Mouse (Mus musculus): ENCODE results near the gene Cfap99.

DNA sequence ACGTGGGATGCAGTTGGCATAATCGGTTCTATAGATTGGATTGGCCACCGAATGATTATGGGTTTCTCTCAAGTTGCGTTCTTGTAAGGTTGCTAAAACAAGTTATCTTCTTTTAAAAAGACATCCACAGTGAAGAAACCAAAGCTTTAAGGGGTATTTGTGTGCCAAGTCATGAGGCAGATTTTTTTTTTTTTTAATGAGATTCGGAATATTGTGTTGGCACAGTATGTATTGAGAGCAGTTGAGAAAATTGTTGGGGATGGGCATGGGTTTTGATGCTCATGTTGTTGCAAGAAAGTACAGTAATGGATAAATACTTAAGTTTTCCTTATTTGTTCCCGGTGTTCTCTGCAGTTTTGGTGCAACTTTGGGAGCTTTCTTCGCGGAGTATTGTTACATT is 82.4 kb downstream of the Cfap99 start:
- no peak for TF ChIP-seq POLR2A (IDR thresholded peaks at IDR 0.05; ENCODE audit: borderline replicate concordance, insufficient read depth, low read length)
- TF ChIP-seq CTCF (IDR thresholded peaks at IDR 0.05; ENCODE audit: borderline replicate concordance, insufficient read depth, low read depth, low read length) = no peak
